Mouse (Mus musculus) naive thymus-derived CD4-positive, alpha-beta T cell, adult 2 months (primary cell): ENCODE results near the gene Cd47.

Experiments used
- DNase-seq: peaks from one replicate; pipeline ENCODE4 v3.0.0-alpha.2; 2011; ENCODE audit warnings: low read depth

The Cd47 gene

DNA sequence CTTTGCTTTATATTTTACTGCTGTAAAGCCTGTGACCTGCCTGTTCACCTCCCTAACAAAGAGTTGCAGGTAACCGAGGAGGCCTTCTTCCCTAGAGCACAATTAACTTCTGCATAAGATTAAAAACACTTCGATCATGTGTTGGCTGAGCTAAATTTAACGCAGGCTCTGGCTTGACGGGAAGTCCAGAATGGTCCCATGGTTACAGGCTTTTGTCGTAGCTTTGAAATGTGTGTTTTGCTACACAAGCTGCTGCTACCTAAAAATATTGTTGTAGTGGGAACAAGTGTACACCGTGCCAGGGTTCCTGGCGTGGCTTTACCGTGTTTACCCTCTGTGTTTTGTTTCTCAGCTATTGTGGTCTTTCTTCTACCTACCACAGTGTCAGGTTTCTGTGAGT, 109.2 kb downstream of the Cd47 start:
- DNase-seq: no peak

DNA sequence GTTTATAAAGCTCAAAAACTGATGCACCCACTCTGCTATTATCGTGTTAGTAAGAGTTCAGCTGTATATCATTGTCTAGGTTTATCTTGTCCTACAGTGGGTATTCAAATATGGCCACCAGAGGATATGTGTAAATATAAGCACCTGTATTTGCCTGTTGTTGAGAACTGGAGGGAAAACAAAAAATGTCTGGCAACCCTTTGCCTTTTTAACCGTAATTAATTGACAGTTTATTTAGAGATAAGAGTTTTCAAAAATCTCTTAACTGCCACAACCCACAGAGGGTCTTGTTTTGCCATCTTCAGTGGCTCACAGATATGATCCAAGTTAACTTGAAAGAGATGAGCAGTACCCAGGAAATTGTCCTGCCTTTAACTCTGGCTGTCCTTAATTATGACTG, 113.8 kb downstream of the Cd47 start:
- no peak for DNase-seq

DNA sequence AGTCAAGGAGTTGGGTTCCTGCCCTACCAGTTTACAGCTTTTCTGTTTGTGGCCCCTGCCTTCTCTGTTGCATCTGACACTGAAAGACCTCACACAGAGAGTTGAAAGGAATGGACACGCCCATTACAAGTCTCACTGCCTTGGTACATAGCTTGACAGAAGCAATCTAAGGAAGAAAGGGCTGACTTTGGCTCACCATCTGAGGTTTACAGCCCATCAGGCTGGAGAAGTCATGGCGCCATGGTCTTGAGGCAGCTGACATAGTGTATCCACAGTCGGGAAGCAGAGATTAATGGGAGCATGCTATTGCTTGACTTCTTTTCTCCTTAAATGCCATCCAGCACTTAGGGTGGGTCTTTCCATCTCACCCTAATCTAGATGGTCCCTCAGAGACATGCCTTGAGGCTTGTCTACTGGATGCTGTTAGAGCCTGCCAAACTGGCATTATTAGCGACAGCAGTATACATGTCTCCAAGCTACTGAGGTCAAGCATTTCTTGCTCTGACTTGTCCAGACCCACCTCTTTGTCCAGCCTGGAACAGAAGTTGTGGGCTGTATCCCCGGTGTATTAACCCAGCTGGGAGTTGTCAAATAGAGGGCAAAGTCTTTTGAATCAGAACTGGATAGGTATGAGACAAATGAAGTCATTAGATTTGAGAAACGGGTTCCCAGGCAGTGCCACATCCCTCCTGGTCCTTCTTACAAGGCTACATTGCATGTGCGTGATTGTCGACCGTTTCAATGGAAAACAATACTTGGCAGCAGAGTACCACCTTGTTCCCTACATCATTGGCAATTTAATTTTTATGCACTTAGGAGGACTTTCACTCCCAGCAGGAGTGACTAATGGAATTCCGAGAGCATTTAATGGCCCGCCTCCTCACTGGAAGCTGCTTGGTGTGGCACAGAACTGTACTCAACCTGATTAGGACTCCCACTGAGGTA, 115.5 kb downstream of the Cd47 start:
- DNase-seq: no peak

DNA sequence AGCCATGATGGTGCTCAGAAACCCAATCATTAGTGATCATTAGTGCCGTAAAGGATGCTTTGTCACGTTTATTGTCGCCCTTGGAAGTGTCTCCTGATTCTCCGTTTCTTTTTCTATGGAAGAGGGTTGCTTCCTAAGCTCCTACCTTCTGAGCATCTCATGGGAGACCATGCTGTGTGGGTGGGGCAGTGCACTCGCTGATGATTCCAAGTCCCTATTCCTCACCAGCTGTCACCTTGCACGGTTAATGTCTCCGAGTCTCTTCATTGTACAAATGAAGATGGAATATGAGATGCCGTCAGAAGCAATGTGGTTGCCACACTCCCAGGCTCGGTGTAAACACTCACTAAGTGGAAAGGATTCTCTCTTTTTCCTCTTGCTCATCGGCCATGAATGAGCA, 119.9 kb downstream of the Cd47 start:
- DNase-seq: no peak

DNA sequence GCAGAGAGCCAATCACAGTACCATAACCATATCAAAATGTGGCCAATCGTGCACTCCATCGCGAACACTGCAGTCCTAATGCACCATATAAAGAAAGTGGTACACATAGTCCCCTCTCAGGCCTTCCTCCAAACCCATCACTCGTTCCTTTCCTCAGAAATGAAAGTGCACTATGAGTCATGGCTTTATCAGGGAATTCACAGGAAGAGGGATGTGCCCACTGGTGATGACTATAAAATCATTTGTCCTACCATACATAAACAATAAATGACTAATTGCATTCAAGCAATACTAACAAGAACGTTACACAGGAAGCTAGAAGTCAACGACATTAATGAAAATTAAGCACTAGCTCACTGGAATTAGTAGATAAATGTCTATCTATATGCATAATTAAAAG, 121.3 kb downstream of the Cd47 start:
- no peak for DNase-seq

DNA sequence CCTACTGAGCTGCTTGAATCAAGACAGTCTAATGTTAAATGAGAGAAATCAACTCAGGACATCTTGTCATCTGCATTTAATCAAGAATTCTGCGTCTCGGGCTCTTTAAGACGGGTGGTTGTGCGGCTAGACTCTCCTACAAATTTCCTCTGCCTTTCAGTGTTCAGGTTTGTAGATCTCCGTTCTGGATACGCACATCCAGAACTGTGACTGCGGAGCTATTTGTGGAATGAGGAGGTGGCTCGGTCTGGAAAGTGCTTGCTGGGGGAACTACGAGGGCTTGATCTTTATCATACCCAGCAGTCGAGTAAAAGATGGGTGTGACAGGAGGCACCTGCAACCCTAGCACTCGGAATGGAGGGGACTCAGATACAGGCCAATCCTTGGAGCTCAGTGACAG, 121.8 kb downstream of the Cd47 start:
- no peak for DNase-seq

DNA sequence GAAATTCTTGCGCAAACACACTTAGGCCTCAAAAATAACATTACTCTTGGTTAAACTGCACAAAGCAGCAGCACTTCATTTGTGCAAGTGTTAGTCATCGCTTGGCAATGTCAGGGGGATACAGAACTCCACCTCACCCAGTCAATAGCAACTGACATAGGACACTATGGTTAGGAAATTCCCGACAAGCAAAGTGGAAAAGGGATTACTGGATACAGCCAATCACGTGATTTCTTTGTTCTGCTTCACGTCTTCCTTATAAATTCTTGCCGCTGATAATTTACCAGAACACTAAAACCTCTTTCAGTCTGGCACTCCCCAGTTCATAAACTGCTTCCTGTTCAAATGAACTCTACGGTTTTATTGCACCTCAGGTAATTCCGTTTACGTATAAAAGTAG, 123.4 kb downstream of the Cd47 start:
- DNase-seq: no peak

DNA sequence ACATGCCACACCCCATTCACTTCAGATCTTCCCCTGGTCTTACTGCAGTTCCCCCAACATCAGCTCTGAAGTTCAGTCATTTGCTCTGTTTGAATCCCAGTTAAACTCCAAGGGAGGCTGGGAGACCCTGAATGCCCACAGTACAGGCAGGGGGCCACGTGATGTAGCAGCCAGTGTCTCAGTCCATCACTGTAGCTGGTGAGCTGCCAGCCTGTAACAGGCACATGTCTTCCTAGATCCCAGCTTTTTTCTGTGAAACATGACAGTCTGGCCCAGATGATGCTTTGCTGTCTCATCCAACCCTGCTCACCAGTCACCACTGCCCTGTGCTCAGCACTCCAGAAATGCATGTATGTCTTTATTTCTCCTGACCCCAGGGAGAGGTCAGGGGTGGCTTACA, 124.6 kb downstream of the Cd47 start:
- DNase-seq: no peak

DNA sequence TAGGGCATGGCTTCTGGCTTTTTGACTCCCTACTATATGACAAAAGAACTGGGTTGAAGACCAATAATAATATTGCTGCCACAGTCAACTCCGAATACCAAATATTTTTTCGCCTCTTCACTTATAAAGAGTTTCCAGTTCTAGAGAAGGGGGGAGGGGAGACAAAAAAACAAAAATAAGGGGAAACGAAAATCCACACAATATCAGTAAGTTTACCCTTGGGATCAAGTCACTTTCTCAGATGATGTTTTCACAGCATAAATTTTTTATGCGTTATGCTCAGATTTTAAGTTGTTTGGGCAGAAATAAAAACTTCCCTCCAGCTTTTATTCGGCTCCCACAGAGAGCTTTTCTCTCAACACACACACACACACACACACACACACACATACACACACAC, 132.9 kb downstream of the Cd47 start:
- DNase-seq: no peak

DNA sequence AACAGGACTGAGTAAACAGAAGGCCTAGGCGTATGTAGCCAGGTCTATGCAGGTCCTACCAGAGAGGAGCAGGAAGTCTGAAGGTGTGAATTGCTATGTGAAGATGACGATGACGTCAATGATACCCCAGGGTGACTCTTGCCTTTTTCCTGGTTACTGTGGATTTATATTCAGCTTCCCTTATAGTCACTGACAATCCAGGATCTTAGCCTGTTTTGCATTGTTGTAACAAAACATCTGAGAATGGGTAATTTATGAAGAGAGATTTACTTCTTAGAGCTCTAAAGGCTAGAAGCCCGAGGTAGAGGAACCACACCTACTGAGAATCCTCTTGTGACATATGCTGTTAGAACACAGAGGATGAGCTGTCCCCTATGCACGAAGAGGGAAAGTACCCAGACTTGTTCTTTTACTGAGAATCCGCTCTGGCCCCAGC, 135.7 kb downstream of the Cd47 start:
- DNase-seq: no peak

DNA sequence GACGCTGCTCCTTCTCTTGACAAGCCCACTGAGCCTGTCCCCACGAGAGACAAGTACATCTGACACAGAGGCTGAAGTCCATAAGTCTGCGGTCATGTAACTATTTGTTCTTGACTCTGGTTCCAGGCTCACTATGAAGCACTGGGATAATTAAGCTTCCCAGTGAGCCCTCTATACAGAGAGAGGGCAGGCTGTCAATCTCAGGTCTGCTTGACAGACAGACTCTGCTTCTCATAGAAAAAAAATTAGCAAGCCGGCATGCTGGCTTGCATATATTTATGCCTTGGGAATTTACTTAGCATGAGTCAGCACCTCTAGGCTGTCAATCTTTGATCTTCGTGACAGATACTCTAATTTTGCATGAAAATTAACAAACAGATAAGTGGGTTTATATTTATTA, 136.5 kb downstream of the Cd47 start:
- no peak for DNase-seq

DNA sequence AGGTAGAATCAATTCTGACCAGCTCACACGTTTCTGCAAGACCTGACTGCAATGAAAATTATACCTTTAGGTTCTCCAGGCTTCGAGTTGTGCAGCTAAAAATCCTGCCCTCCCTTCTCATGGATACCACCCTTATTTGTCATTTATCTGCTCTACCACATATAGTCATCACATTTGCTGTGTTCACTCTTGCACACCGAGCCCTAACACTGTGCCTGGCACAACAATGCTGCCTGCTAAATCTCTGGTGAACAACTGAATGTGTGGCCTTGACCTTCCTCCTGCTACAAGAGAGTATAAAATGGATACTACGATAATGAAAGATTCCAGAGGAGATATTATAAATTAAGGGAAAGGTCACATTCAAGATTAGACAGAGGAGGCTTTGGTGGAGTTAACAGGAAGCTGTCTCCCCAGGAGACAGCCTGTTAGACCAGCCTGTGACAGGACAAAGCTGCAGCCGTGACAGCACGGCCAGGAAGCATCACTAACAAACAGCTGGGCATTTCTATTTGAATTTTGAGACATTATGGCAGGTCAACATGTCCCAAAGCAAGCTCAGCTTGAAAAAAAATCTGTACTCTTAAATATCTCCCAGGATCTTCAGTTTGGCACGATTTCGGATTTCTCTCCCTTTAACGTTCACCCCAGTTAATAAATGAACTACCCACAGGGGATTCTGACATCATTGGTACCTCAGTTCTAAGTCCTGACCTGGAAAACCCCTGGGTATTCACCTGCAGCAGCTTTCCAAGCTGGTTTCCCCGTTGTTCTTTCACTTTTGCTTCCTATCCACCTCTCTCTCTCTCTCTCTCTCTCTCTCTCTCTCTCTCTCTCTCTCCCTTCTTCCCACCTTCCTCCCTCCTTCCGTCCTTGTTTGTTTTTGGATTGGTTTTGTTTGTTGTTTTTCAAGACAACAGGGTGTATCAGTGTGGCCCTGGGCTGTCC, 137.2 kb downstream of the Cd47 start:
- DNase-seq: no peak

DNA sequence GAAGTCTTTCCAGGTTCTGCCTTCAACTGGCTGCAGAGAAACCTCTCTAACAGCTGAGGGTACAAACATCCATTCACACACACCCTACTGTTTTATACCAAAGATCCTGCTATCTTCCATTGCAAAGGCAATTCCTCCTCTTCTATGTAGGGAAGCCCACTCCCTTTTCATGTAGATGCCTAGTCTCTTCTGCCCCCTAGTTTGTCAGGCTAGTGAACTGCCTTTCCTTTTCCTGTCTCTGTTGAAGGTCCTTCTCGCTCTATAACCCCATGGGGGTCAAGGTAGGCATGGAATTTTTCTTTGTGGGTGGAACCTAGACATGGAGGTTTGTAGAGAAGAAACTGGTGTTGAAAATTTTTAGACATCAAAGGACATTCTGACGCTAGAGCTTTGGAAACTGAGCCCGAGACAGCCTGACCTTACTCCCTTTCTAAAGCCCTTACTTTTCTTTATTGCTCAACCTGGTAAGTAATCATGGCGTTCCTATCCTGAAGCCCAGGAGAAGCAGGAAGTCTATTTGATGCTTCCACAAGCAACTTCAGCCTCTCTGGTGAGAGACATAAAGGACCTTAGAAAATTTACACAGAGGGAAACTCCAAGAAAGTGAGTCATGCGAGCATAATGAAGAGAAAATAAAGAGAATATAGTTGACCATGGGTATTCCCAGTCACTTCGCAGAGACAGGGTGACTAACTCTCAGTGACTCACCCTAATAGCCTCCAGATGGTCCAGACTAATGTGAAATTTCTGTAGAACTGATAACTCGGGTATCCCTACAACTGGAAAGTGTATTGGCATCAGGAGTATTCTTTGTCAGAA, 138.4 kb downstream of the Cd47 start:
- no peak for DNase-seq

DNA sequence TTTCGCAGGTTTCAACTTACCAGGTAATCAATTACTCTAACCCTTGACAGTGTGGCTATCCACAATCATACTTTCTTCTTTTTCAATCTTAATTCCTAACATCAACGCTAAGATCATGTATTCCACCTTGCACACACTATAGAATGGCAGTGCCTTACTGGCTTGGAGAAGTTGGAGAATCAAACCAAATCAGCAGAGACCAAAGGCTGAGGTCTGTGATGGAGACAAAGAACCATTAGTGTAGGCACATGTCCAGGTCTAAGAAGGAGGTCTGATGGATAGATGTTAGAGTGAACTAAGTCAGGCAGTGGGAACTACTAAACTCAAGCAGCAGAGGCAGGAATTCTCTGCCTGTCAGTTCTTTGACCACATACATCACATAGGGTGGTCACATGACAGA, 139.0 kb downstream of the Cd47 start:
- DNase-seq: no peak

DNA sequence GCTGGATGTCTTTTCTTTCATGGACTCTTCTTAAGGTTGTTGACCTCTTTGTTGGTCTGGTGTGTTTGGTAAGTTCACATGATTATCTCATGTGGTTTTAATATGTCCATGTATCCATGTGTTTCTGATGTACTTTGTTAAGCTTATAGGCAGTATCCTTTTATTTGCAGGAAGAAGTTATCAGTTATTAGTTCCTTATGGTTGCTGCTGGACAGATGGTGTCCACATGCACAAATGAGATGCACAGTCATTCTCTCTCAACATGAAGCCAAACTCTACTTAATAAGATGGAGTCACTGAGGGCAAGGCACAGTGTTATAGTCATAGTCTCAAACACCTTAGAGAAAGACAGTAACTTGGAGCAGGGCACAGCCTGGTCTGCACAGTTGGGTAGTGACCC, 140.1 kb downstream of the Cd47 start:
- DNase-seq: no peak

DNA sequence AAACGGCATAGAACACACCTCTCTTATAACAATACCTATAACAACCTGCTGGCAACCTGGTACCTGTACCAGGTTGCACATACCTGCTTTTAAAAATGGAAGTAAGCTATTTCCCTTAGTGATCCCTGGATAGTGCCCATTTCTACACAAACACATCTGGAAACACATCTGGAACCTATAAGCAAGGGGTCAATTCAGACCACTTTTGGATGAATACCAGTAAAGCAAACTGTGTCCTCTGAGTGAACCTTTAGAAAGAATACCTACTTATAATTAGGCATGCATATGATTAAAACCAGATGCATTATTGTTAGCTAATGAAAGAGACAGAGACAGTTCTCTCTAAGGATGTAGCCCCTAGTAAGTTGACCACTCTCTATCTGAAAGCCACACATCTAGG, 140.7 kb downstream of the Cd47 start:
- no peak for DNase-seq

DNA sequence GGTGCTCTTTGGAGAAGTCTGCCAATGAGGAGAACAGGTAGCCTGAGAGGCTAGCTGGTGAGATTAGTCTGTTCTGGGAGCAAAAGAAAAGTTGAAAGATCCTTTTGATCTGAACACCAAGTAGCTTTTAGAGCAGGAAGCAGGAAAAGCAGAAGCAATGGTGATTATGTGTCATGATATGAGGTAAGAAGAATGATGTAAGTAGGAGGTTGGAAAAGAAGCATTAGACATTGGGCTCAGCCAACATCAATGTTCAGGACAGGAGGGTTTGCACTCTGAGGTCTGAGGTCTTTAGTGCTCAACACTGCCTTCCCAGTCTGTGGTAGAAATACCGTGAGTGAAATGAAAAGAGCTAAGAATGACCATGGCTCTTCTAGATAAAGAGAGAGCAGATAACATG, 143.4 kb downstream of the Cd47 start:
- DNase-seq: no peak

DNA sequence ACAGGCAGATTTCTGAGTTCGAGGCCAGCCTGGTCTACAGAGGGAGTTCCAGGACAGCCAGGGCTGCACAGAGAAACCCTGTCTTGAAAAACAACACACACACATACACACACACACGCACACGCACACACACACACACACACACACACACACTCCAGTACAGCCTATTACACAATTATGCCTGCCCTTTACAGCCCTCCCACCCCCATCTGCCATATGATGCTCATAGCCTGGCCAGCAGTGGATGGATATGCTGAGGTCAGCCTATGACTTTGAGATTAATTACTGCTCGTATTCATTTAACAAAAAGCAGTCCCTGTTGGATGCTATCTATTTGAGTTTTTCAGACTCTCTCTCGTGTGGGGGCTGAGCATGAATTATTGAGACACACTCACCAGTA, 144.8 kb downstream of the Cd47 start:
- DNase-seq: no peak

DNA sequence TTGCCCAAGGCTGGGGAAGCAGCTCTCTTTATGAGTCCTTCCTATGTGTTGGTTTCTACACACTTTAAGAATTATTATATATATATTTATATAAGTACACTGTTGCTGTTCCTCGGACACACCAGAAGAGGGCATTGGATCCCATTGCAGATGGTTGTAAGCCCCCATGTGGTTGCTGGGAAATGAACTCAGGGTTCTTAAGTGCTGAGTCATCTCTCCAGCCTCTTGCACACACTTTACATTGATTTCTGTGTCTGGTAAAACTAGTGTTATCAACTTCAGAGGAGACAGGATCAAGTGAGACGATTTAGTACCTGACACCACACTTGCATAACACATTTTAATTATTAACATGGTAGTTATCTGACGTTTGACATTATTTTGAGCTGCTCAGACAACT, 146.7 kb downstream of the Cd47 start:
- no peak for DNase-seq

DNA sequence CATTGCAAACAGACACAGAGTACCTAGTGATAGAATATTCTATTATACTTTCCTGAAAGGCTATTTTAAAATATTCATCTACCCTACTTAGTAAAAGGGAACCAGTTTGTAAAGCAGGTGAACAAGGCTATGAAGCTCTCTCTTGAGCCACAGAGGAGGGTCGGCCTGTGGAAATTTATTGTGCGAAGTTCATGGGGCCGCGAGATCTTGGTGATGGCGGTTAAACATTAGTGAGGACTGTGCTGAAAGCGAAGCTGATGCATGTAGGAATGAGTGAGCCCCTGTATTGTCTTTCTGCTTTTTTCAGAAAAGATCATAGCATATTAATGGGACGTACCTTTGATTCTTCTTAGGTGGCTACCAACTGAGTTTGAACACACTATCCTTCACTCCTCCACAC, 147.3 kb downstream of the Cd47 start:
- DNase-seq: no peak

DNA sequence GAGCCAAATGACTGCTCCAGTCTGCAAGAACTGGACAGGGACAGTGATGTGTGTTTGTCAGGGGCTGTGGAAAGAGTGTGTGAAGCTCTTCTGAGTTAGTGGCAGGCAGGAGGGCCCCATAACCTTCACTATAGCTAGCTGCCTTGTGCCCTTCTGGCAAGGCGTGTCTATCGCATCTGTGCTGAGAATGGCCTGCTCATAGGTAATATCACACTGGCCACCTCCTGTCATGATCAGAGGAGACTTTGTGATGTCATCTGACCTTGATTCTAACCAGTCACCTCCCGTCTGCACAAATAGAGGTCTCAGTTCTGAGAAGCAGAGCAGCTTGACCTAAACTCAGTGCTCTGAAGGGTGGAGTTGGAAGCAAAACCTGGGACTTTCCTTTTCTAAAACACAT, 148.0 kb downstream of the Cd47 start:
- no peak for DNase-seq

DNA sequence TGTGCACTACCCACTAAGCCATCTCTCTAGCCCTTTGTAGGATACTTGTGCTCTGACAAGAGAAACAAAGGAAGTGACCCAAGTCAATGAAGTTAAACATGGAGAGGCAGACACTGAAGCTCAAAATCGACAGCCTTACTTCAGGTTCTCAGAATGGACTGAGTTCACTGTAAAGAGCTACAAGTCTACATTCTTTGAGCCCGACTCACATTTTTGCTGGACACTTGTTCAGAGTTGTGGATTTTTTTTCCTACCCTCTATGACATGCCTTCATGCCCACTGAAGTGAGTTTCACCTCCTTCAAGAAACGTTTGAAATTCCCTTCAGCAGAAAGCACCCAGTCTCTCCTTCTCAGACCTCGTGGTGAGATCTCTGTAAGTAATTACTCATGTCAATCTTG, 148.9 kb downstream of the Cd47 start:
- no peak for DNase-seq
